Mouse (Mus musculus): ENCODE data around the gene Gm49450. TPM values are rescaled to one million over a fixed set of nuclear protein-coding genes. Genes with fewer than 3 reads are reported as not detected.
"Not testable (repeated sequence)": the region's sequence is repeated elsewhere in the genome, so short reads cannot be mapped to it uniquely, and the experiment has no call there.

Gene Gm49450
- polyA plus RNA-seq, 1 experiment, result not detected

- TF ChIP-seq POLR2A (IDR thresholded peaks at IDR 0.05; ENCODE audit: insufficient read depth, low read depth, low read length), result no peak
- TF ChIP-seq CTCF (IDR thresholded peaks at IDR 0.05; ENCODE audit: insufficient read depth, low read depth, low read length), result no peak
- Histone ChIP-seq H3K4me3 (ENCODE audit: insufficient read depth, low read depth, low read length) (no peak overlapping the region), H3K4me1 (ENCODE audit: control insufficient read depth, insufficient read depth, low read length) (no peaks in the 10 kb centered on the region; the same call in 1 of the 2 replicates), H3K27ac (ENCODE audit: insufficient read depth, low read depth, low read length) (no peak overlapping the region)
- WGBS, result 59% methylated on average over 5 of the region's 5 CpGs
Observed at GRCm38 (mm10) chr15:98921510-98921909, 31.8 kb downstream of the Gm49450 start.

DNA sequence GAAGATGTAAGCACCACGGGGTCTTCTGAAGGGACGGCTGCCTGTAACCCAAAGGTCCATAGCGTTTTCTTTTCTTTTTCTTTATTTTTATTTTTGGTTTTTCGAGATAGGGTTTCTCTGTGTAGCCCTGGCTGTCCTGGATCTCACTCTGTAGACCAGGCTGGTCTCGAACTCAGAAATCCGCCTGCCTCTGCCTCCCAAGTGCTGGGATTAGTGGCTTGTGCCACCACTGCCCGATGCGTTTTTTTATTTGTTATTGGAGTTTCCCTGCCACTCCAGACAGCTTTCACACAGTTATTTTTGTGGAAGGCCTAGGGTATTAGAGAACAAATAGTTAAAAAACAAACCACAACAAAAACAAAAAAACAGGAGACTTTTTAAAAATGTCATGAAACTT lies 34.9 kb downstream of the Gm49450 start:
- peak overlapping the region; percentile 62; the same call in 1 of the 2 replicates for H3K27ac ChIP-seq (ENCODE audit: insufficient read depth, low read depth, low read length)
- H3K4me1 ChIP-seq (ENCODE audit: control insufficient read depth, insufficient read depth, low read length), result not testable (repeated sequence)
- WGBS, result 14% methylated on average over 8 of the region's 8 CpGs
- peak overlapping the region; percentile 54 for H3K4me3 ChIP-seq (ENCODE audit: insufficient read depth, low read depth, low read length)

- TF ChIP-seq POLR2A (IDR thresholded peaks at IDR 0.05; ENCODE audit: insufficient read depth, low read depth, low read length), result peak; percentile 1; the same call in 1 of the 2 replicates
- no peak for TF ChIP-seq CTCF (IDR thresholded peaks at IDR 0.05; ENCODE audit: insufficient read depth, low read depth, low read length)
- H3K4me1 ChIP-seq (ENCODE audit: control insufficient read depth, insufficient read depth, low read length), result peaks cover 6% of the 10 kb centered on the region; the same call in 1 of the 2 replicates
- peak within 1 kb of the TSS; percentile 89 for H3K4me3 ChIP-seq (ENCODE audit: insufficient read depth, low read depth, low read length)
- H3K27ac ChIP-seq (ENCODE audit: insufficient read depth, low read depth, low read length), result peak within 1 kb of the TSS; percentile 69
- WGBS, result under 1% methylated on average over 82 of the region's 82 CpGs
Observed at GRCm38 (mm10) chr15:98917538-98918498, 35.5 kb downstream of the Gm49450 start, which contains the start of gene Lmbr1l. Gene Lmbr1l, minus strand, starts transcription at chr15:98918231.

- peak overlapping the region; percentile 42 for H3K27ac ChIP-seq (ENCODE audit: insufficient read depth, low read depth, low read length)
- WGBS, result under 1% methylated on average over 14 of the region's 14 CpGs
Observed at GRCm38 (mm10) chr15:98917091-98917490, 36.3 kb downstream of the Gm49450 start.

GRCm38 (mm10) chr15:98916016-98916415 lies 37.3 kb downstream of the Gm49450 start:
- no peak for TF ChIP-seq POLR2A (IDR thresholded peaks at IDR 0.05; ENCODE audit: insufficient read depth, low read depth, low read length)
- no peak for TF ChIP-seq CTCF (IDR thresholded peaks at IDR 0.05; ENCODE audit: insufficient read depth, low read depth, low read length)
- H3K4me1 ChIP-seq (ENCODE audit: control insufficient read depth, insufficient read depth, low read length), result peaks cover 6% of the 10 kb centered on the region; the same call in 1 of the 2 replicates
- 94% methylated on average over 4 of the region's 4 CpGs for WGBS
- no peak overlapping the region for H3K27ac ChIP-seq (ENCODE audit: insufficient read depth, low read depth, low read length)
- no peak overlapping the region for H3K4me3 ChIP-seq (ENCODE audit: insufficient read depth, low read depth, low read length)

More at GRCm38 (mm10) chr15:98917091-98917490, 36.3 kb downstream of the Gm49450 start:
- TF ChIP-seq CTCF (IDR thresholded peaks at IDR 0.05; ENCODE audit: insufficient read depth, low read depth, low read length) (no peak), POLR2A (IDR thresholded peaks at IDR 0.05; ENCODE audit: insufficient read depth, low read depth, low read length) (no peak)
- peak overlapping the region; percentile 89 for H3K4me3 ChIP-seq (ENCODE audit: insufficient read depth, low read depth, low read length)
- H3K4me1 ChIP-seq (ENCODE audit: control insufficient read depth, insufficient read depth, low read length), result peaks cover 6% of the 10 kb centered on the region; the same call in 1 of the 2 replicates

DNA sequence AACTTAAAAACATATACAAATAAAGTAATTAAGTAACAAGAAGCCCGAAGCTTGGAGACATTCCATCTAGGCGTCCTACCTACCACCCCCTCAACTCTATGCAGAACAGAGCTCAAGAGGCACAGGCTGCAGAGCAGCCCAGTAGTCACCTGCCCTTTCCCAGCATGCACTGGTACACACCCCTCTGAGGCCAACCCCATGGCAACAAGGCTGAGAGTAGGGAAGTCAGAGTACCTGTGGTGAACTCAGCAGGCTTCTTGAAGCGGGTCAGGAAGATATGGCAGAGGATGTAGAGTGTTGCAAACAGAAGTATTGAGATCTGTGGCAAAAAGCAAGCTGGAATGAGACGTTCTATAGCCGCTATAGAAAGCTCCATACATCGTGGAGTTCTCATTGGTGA lies 38.4 kb downstream of the Gm49450 start:
- H3K4me3 ChIP-seq (ENCODE audit: insufficient read depth, low read depth, low read length), result no peak overlapping the region
- TF ChIP-seq CTCF (IDR thresholded peaks at IDR 0.05; ENCODE audit: insufficient read depth, low read depth, low read length), result no peak
- no peak for TF ChIP-seq POLR2A (IDR thresholded peaks at IDR 0.05; ENCODE audit: insufficient read depth, low read depth, low read length)
- H3K27ac ChIP-seq (ENCODE audit: insufficient read depth, low read depth, low read length), result no peak overlapping the region
- whole genome bisulfite sequencing, result 83% methylated on average over 6 of the region's 6 CpGs
- peaks cover 6% of the 10 kb centered on the region; the same call in 1 of the 2 replicates for H3K4me1 ChIP-seq (ENCODE audit: control insufficient read depth, insufficient read depth, low read length)

- H3K27ac ChIP-seq (ENCODE audit: insufficient read depth, low read depth, low read length), result no peak overlapping the region
- TF ChIP-seq POLR2A (IDR thresholded peaks at IDR 0.05; ENCODE audit: insufficient read depth, low read depth, low read length) (no peak), CTCF (IDR thresholded peaks at IDR 0.05; ENCODE audit: insufficient read depth, low read depth, low read length) (peak; percentile 72)
- WGBS, result 36% methylated on average over 10 of the region's 10 CpGs
- H3K4me3 ChIP-seq (ENCODE audit: insufficient read depth, low read depth, low read length), result no peak overlapping the region
- H3K4me1 ChIP-seq (ENCODE audit: control insufficient read depth, insufficient read depth, low read length), result no peaks in the 10 kb centered on the region
Observed at GRCm38 (mm10) chr15:98904692-98905091, 48.7 kb downstream of the Gm49450 start.

- no peak overlapping the region for H3K4me3 ChIP-seq (ENCODE audit: insufficient read depth, low read depth, low read length)
- 90% methylated on average over 2 of the region's 2 CpGs for WGBS
- no peak overlapping the region for H3K27ac ChIP-seq (ENCODE audit: insufficient read depth, low read depth, low read length)
- peaks cover 6% of the 10 kb centered on the region for H3K4me1 ChIP-seq (ENCODE audit: control insufficient read depth, insufficient read depth, low read length)
- TF ChIP-seq POLR2A (IDR thresholded peaks at IDR 0.05; ENCODE audit: insufficient read depth, low read depth, low read length) (no peak), CTCF (IDR thresholded peaks at IDR 0.05; ENCODE audit: insufficient read depth, low read depth, low read length) (no peak)
Observed at GRCm38 (mm10) chr15:98902600-98902999, 50.8 kb downstream of the Gm49450 start.

DNA sequence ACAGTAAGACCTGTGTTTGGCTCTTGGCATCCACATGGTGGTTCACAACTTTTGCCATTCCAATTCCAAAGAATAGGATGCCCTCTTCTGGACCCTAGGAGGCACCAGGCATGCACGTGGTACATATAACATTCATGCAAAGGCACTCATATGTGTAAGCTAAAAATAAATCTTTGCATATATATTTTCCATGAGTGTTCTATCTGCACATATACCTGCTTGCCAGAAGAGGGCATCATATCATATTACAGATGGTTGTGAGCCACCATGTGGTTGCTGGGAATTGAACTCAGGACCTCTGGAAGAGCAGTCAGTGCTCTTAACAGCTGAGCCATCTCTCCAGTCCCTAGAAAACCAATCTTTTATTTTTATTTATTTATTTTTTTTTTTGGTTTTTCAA lies 51.8 kb downstream of the Gm49450 start:
- H3K4me1 ChIP-seq (ENCODE audit: control insufficient read depth, insufficient read depth, low read length), result peaks cover 6% of the 10 kb centered on the region
- no peak overlapping the region for H3K27ac ChIP-seq (ENCODE audit: insufficient read depth, low read depth, low read length)
- no peak overlapping the region for H3K4me3 ChIP-seq (ENCODE audit: insufficient read depth, low read depth, low read length)
- 65% methylated on average over 1 of the region's 1 CpGs for WGBS
- TF ChIP-seq CTCF (IDR thresholded peaks at IDR 0.05; ENCODE audit: insufficient read depth, low read depth, low read length), result no peak
- no peak for TF ChIP-seq POLR2A (IDR thresholded peaks at IDR 0.05; ENCODE audit: insufficient read depth, low read depth, low read length)
